Mouse (Mus musculus): ENCODE results near the gene Pcnx2.

DNA sequence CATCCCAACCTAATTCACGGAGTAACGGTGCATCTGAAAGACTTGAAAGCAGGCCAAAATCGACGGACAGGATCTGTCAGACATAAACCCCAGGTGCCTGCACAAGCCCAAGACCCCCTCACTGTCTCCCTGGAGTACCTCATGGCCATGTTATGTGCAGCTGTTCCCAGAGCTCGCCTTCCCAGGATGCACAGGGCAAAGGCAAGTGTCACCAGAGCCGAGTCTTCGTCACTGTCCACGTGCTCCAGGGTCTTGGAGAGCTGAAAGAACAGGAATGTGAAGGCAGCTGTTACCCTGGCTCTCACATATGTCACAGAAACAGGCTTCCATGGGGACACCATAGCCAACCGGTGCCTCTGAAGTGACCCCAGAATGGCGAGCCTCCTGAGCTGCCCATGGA is 130.0 kb downstream of the Pcnx2 start:
- TF ChIP-seq CTCF (IDR thresholded peaks at IDR 0.05; ENCODE audit: low read depth, low read length) (no peak), GATA1 (IDR thresholded peaks at IDR 0.05; ENCODE audit: borderline replicate concordance, low read length) (no peak), TAL1 (conservative IDR thresholded peaks at IDR 0.05; ENCODE audit: low read depth, low read length) (no peak)

Data from G1E (cell line).